Comparison of ENCODE assay signal across 22 mouse cellular contexts in the genomic region with DNA sequence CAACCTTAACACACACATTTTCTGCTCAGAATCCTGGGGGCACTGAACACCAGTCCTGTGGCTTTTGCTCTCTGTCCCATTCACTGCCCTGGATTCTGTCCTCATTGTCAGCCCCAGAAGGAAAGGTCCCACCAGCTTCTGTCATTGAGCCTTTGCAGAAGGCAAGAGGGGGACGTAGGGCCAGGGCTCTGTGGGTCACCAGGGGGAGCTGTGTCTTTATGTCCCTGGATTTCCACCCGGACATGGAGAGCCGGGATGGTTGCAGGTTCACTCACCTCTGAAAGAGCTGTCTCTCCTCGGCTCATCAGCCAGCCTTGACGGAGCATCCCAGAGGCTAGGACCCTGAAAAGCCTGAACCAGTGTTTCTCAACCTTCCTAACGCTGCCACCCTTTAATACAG. TPM values are rescaled to one million over a fixed set of nuclear protein-coding genes. Genes with fewer than 3 reads are reported as not detected.
DNase-seq lines count a peak whose midpoint lies in the region; ATAC-seq and TF ChIP-seq lines count a peak whose summit lies in the region.
"Had no signal": no experiment of that assay in that cellular context is flagged by ENCODE, and none has a peak within 500 bp of the region (broad histone marks: within the 10 kb centered on the region; RNA-seq: fewer than 3 reads in every experiment).

No protein-coding gene starts in this region.

- no peaks in the 10 kb centered on the region for H3K27me3 ChIP-seq in kidney, postnatal 0 days (ENCODE audit: insufficient read depth, low read length)
- H3K27me3 ChIP-seq in kidney, embryonic 15.5 days, result no peaks in the 10 kb centered on the region
- H3K27me3 ChIP-seq: forebrain, embryonic 13.5 days; midbrain, embryonic 12.5 days; neural tube, embryonic 13.5 days had no signal

- no peak for DNase-seq in kidney, postnatal 0 days (ENCODE audit: low spot score)
- DNase-seq in retina, embryonic 14.5 days (ENCODE audit: low spot score), result peak; percentile 42
- DNase-seq in retina, postnatal 1 day, result no peak
- DNase-seq in ES-CJ7 (ENCODE audit: low read depth, low spot score), result peak; percentile 55
- DNase-seq in layer of hippocampus, adult 2 months (ENCODE audit: low spot score in 2 of 2), result no peak
- DNase-seq in c-Kit-positive CD71-positive TER-119-positive erythroid progenitor cells, embryonic 14.5 days (ENCODE audit: low spot score), result no peak
- DNase-seq: adrenal gland, adult 8-10 months; cerebellum, adult 11 months; cerebellum, adult 9-10 months; cerebellum, postnatal 36 days; gastrocnemius, postnatal 10 days; kidney, adult 11 months; kidney, postnatal 10 days; layer of hippocampus, adult 9-11 months; lung, adult 18-20 months; lung, postnatal 36 days; right cerebral cortex, postnatal 14 days had no signal

- H3K4me3 ChIP-seq in kidney, postnatal 0 days (replicated peaks; ENCODE audit: low read depth, low read length), result no peak overlapping the region
- H3K4me3 ChIP-seq in kidney, embryonic 15.5 days (replicated peaks), result no peak overlapping the region
- H3K4me3 ChIP-seq in layer of hippocampus, adult 2 months, result no peak overlapping the region
- H3K4me3 ChIP-seq: forebrain, embryonic 13.5 days; midbrain, embryonic 12.5 days; neural tube, embryonic 13.5 days had no signal

- peak; percentile 39; the same call in 1 of the 2 replicates for TF ChIP-seq CTCF in kidney, postnatal 0 days (IDR thresholded peaks at IDR 0.05; ENCODE audit: low read depth)
- no peak for TF ChIP-seq CTCF in layer of hippocampus, adult 2 months (conservative IDR thresholded peaks at IDR 0.05)

- ATAC-seq in kidney, postnatal 0 days (replicated peaks; ENCODE audit: low FRiP score, low read depth), result no peak
- ATAC-seq in kidney, embryonic 15.5 days (replicated peaks; ENCODE audit: low FRiP score), result no peak
- ATAC-seq: forebrain, embryonic 13.5 days had no signal

- no peaks in the 10 kb centered on the region for H3K36me3 ChIP-seq in kidney, postnatal 0 days (ENCODE audit: insufficient read depth, low read length)
- H3K36me3 ChIP-seq in kidney, embryonic 15.5 days, result no peaks in the 10 kb centered on the region
- H3K36me3 ChIP-seq: midbrain, embryonic 12.5 days; neural tube, embryonic 13.5 days had no signal

- H3K27ac ChIP-seq in kidney, postnatal 0 days, result no peak overlapping the region
- no peak overlapping the region for H3K27ac ChIP-seq in kidney, embryonic 15.5 days
- H3K27ac ChIP-seq in layer of hippocampus, adult 2 months, result no peak overlapping the region
- H3K27ac ChIP-seq: forebrain, embryonic 13.5 days; midbrain, embryonic 12.5 days; neural tube, embryonic 13.5 days had no signal

- H3K9ac ChIP-seq in kidney, postnatal 0 days (ENCODE audit: low read depth, low read length), result no peak overlapping the region
- no peak overlapping the region for H3K9ac ChIP-seq in kidney, embryonic 15.5 days
- H3K9ac ChIP-seq: forebrain, embryonic 13.5 days; midbrain, embryonic 12.5 days; neural tube, embryonic 13.5 days had no signal

- H3K4me1 ChIP-seq in kidney, postnatal 0 days (replicated peaks; ENCODE audit: insufficient read depth, low read length), result no peaks in the 10 kb centered on the region
- no peaks in the 10 kb centered on the region for H3K4me1 ChIP-seq in kidney, embryonic 15.5 days
- H3K4me1 ChIP-seq: forebrain, embryonic 13.5 days; midbrain, embryonic 12.5 days; neural tube, embryonic 13.5 days had no signal

- WGBS in kidney, postnatal 0 days, result 12% methylated on average over 6 of the region's 6 CpGs
- WGBS in kidney, embryonic 15.5 days, result 18% methylated on average over 6 of the region's 6 CpGs

- no peak overlapping the region for H3K4me2 ChIP-seq in kidney, postnatal 0 days (ENCODE audit: low read length)
- no peak overlapping the region for H3K4me2 ChIP-seq in kidney, embryonic 15.5 days
- H3K4me2 ChIP-seq: forebrain, embryonic 13.5 days; liver, embryonic 11.5 days; midbrain, embryonic 12.5 days; neural tube, embryonic 13.5 days had no signal

- no peaks in the 10 kb centered on the region for H3K9me3 ChIP-seq in kidney, postnatal 0 days (replicated peaks; ENCODE audit: low read length)
- no peaks in the 10 kb centered on the region for H3K9me3 ChIP-seq in kidney, embryonic 15.5 days (replicated peaks)
- H3K9me3 ChIP-seq: midbrain, embryonic 12.5 days; neural tube, embryonic 13.5 days had no signal

RNA-seq across cellular contexts. Expression of a gene that starts 52.8 kb away (rescaled TPM):
- polyA plus RNA-seq in kidney, postnatal 0 days (2015; fragmentation: Nextera tagmentation; extraction: Ambion mirVana), result 51.6 and 54.4 TPM in 2 replicates
- polyA plus RNA-seq in kidney, embryonic 15.5 days (2015; fragmentation: Nextera tagmentation; extraction: Ambion mirVana), result 75.7 and 78.9 TPM in 2 replicates
- total RNA-seq in layer of hippocampus, adult 2 months (2021), result 100 to 1,000 TPM; 140 to 165 TPM

Comparison
In these comparisons a context has a peak if more than half of its experiments do, and no peak if none do; other contexts are left out.
1. DNase-seq: peak in retina, embryonic 14.5 days (single experiment) and ES-CJ7 (single experiment); none in kidney, postnatal 0 days (single experiment), retina, postnatal 1 day (single experiment), layer of hippocampus, adult 2 months (0 of 2) and c-Kit-positive CD71-positive TER-119-positive erythroid progenitor cells, embryonic 14.5 days (single experiment).